Mouse (Mus musculus): ENCODE data around the gene Colec11. TPM values are rescaled to one million over a fixed set of nuclear protein-coding genes. Genes with fewer than 3 reads are reported as not detected.

Colec11 gene
- polyA plus RNA-seq, 1 experiment from 2014 or later = 41.0 TPM

DNA sequence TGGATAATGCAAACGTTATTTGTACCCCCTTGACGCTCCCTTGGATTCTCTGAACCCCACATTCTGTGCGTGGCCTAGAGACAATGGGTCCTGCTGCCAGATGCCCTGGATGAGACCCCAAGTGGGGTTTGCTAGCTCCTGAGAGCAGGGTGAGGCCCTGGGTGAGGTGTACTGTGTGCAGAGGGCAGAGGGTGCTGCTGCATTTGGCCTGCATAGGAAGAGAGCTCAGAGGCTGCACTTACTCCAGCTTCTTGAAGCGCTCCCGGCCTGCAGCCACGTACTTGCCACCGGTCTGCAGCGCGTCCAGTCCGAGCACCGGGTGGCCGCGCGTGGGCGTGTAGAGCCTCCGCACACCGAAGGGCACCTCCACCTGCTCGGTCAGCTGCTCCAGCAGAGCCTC lies 71.4 kb downstream of the Colec11 start:
- Histone ChIP-seq H3K4me3 (ENCODE audit: low read depth, low read length) (no peak overlapping the region), H3K27me3 (ENCODE audit: insufficient read depth, low read length) (no peaks in the 10 kb centered on the region), H3K9me3 (ENCODE audit: low read length) (no peaks in the 10 kb centered on the region), H3K36me3 (replicated peaks; ENCODE audit: insufficient read depth, low read length) (no peaks in the 10 kb centered on the region), H3K27ac (ENCODE audit: low read depth) (no peak overlapping the region), H3K4me2 (ENCODE audit: low read depth, low read length) (no peak overlapping the region), H3K9ac (replicated peaks) (no peak overlapping the region), H3K4me1 (ENCODE audit: insufficient read depth) (no peaks in the 10 kb centered on the region)
- no peak for TF ChIP-seq EP300 (IDR thresholded peaks at IDR 0.05; ENCODE audit: low read depth)
- TF ChIP-seq CTCF (IDR thresholded peaks at IDR 0.05; ENCODE audit: low read depth) = no peak
- DNase-seq (no peak), ATAC-seq (no peak)
- WGBS (ENCODE audit: insufficient replicate concordance) = 57% methylated on average over 18 of the region's 18 CpGs

DNA sequence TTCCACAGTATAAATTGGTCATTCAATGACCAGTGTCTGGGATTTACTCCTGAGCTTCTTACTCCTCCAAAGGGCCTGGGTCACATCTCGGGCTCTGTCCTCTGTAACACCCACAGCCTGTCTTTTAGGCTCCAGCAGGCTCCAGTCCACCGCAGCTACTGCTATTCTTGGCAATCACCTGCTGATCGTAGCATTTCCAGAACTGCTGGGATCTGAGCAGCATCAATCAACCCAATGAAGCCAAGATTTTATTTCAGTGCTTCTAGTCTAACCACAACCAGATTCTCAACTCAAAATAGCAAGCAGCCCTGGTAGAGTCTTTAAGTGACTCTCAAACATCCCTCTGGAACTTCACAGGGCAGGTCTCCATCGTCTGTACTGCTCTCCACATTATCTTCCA lies 74.3 kb downstream of the Colec11 start:
- ATAC-seq (no peak), DNase-seq (no peak)
- no peak overlapping the region for H3K4me3 ChIP-seq (ENCODE audit: low read depth, low read length)
- H3K9me3 ChIP-seq (ENCODE audit: low read length) = no peaks in the 10 kb centered on the region
- H3K4me2 ChIP-seq (ENCODE audit: low read depth, low read length) = no peak overlapping the region
- no peak overlapping the region for H3K9ac ChIP-seq (replicated peaks)
- no peaks in the 10 kb centered on the region for H3K4me1 ChIP-seq (ENCODE audit: insufficient read depth)
- WGBS (ENCODE audit: insufficient replicate concordance) = 64% methylated on average over 4 of the region's 4 CpGs
- H3K36me3 ChIP-seq (replicated peaks; ENCODE audit: insufficient read depth, low read length) = no peaks in the 10 kb centered on the region
- TF ChIP-seq EP300 (IDR thresholded peaks at IDR 0.05; ENCODE audit: low read depth) (no peak), CTCF (IDR thresholded peaks at IDR 0.05; ENCODE audit: low read depth) (no peak)
- no peak overlapping the region for H3K27ac ChIP-seq (ENCODE audit: low read depth)
- H3K27me3 ChIP-seq (ENCODE audit: insufficient read depth, low read length) = no peaks in the 10 kb centered on the region

Other genes starting within 250 kb of the Colec11 start
- gene Dcdc2c, start 71.0 kb downstream of the Colec11 start, polyA plus RNA-seq (2015; fragmentation: Nextera tagmentation; extraction: Ambion mirVana) = 0.07 TPM in 1 of 2 replicates, not detected in the other
- gene Allc, start 40.9 kb downstream of the Colec11 start, polyA plus RNA-seq (2015; fragmentation: Nextera tagmentation; extraction: Ambion mirVana) = not detected in 2 replicates
- gene Rps7, start 12.6 kb upstream of the Colec11 start, polyA plus RNA-seq (2015; fragmentation: Nextera tagmentation; extraction: Ambion mirVana) = 493 and 504 TPM in 2 replicates
- 9.6 and 10.4 TPM in 2 replicates for gene Rnaseh1, start 26.2 kb upstream of the Colec11 start, polyA plus RNA-seq (2015; fragmentation: Nextera tagmentation; extraction: Ambion mirVana)
- 91.6 and 104 TPM in 2 replicates for gene Adi1, start 51.9 kb upstream of the Colec11 start, polyA plus RNA-seq (2015; fragmentation: Nextera tagmentation; extraction: Ambion mirVana)
- 10.6 and 11.2 TPM in 2 replicates for gene Trappc12, start 127.1 kb upstream of the Colec11 start, polyA plus RNA-seq (2015; fragmentation: Nextera tagmentation; extraction: Ambion mirVana)
- gene Eipr1, start 128.4 kb upstream of the Colec11 start, polyA plus RNA-seq (2015; fragmentation: Nextera tagmentation; extraction: Ambion mirVana) = 15.5 and 16.7 TPM in 2 replicates

All from liver, postnatal 0 days (tissue).